Mouse (Mus musculus): Measurements from ENCODE around the gene Hc. TPM values are rescaled to one million over a fixed set of nuclear protein-coding genes. Genes with fewer than 3 reads are reported as not detected.

Hc gene
- polyA plus RNA-seq, 1 experiment from 2014 or later = 0.19 TPM

DNA sequence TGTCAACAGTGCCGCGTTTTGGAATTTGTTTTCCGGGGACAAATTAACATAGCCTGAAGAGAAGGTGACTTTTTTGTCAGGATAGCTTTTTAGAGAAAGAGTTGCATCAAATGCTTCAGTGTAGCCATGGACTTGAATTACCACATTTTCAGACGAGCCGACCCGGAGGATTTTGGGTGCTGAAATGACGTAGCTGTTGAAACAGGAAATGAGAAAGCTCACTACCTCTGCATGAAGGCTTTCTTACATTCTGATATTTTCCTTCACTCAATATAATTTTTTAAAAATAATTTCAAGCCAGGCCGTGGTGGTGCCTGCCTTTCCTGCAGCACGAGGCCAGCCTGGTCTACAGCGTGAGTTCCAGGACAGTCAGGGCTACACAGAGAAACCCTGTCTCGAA lies 4.0 kb downstream of the Hc start:
- H3K36me3 ChIP-seq = no peaks in the 10 kb centered on the region
- 79% methylated on average over 11 of the region's 11 CpGs for WGBS
- H3K4me3 ChIP-seq = no peak overlapping the region
- no peak overlapping the region for H3K27ac ChIP-seq (replicated peaks)
- H3K9me3 ChIP-seq = no peaks in the 10 kb centered on the region
- H3K27me3 ChIP-seq (replicated peaks) = no peaks in the 10 kb centered on the region; the same call in 1 of the 2 replicates
- no peak overlapping the region for H3K4me2 ChIP-seq
- H3K9ac ChIP-seq = no peak overlapping the region
- no peaks in the 10 kb centered on the region for H3K4me1 ChIP-seq
- no peak for ATAC-seq (ENCODE audit: extremely low read depth, insufficient number of reproducible peaks, low FRiP score, low TSS enrichment)

DNA sequence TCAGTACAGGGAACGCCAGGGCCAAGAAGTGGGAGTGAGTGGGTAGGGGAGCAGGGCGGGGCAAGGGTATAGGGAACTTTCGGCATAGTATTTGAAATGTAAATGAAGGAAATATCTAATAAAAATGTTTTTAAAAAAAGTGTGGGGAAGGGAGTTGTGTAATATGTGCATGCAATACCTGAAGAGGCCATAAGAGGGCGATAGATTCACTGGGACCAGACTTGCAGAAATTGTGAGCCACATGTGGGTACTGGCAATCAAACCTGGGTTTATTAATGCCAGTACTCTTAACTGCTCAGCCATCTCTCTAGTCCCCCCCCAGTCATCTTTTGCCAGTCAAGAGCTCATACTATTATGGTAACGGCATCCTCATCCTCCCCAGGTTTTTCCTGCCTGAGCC lies 12.4 kb downstream of the Hc start:
- ATAC-seq (ENCODE audit: extremely low read depth, insufficient number of reproducible peaks, low FRiP score, low TSS enrichment) = no peak
- Histone ChIP-seq H3K27ac (replicated peaks) (no peak overlapping the region), H3K4me3 (no peak overlapping the region), H3K36me3 (no peaks in the 10 kb centered on the region), H3K4me2 (no peak overlapping the region), H3K4me1 (no peaks in the 10 kb centered on the region), H3K27me3 (replicated peaks) (peaks cover 4% of the 10 kb centered on the region; the same call in 1 of the 2 replicates), H3K9me3 (no peaks in the 10 kb centered on the region), H3K9ac (no peak overlapping the region)
- 35% methylated on average over 5 of the region's 5 CpGs for WGBS

DNA sequence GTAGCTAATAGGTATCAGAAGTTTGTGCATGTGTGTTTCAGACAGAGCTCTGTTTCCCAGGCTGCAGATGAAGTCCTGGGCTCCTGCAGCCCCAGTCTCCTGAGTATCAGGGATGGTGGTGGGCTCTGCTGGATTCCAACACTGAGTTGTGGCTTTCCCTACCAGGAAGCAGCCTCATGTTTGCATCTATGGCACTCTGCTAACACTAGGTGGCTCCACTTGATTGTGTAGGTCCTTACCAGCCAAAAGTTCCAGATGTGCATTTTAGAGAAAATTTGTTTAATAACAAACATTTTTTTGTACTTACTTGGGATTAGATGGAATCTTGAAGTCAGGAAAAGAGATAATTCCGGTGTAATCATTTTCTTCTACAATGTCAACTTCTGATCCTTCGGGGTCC lies 16.3 kb downstream of the Hc start:
- Histone ChIP-seq H3K27me3 (replicated peaks) (peaks cover 6% of the 10 kb centered on the region; the same call in 1 of the 2 replicates), H3K27ac (replicated peaks) (no peak overlapping the region), H3K9ac (no peak overlapping the region), H3K9me3 (peaks cover 9% of the 10 kb centered on the region; the same call in 1 of the 2 replicates), H3K4me1 (no peaks in the 10 kb centered on the region), H3K4me3 (no peak overlapping the region), H3K36me3 (no peaks in the 10 kb centered on the region), H3K4me2 (no peak overlapping the region)
- 66% methylated on average over 2 of the region's 2 CpGs for WGBS
- ATAC-seq (ENCODE audit: extremely low read depth, insufficient number of reproducible peaks, low FRiP score, low TSS enrichment) = no peak

DNA sequence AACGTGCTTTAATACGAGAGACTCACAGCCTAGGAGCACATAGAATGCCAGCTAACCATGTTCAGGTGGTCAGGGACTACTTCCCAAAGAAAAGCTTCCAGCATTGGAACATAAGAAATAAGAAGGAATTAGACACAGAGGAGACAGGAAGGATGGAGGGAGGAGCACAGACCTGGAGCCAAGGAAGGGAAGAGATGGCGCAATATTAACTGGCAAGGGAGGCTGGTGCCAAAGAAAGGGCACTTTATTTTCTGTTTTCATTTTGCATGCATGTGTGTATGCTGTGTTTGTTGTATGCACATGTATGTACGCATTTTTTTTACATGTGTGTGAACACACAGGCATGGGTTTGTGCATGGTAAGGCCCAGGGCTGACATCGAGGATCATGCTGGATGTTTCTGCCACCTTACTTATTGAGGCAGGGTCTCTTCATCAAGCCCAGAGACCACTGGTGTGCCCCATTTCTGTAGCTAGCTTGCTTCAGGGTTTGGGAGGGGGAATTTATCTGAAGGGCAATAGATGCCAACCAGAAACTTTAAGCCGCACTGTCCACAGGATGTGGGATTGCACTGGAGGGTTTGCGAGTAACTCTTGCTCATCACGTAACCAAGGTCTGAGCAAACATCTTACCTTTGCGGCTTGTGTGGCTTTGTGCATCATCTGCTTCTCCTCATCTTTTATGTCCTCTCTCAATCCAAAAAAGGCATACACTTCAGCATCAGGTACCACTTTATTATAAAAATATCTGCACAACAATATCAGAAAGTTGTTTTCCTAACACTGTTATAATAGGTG lies 22.5 kb downstream of the Hc start:
- Histone ChIP-seq H3K36me3 (no peaks in the 10 kb centered on the region), H3K27me3 (replicated peaks) (peaks cover 2% of the 10 kb centered on the region; the same call in 1 of the 2 replicates), H3K4me3 (no peak overlapping the region), H3K9ac (no peak overlapping the region), H3K4me1 (no peaks in the 10 kb centered on the region), H3K4me2 (no peak overlapping the region), H3K9me3 (peaks cover 9% of the 10 kb centered on the region; the same call in 1 of the 2 replicates), H3K27ac (replicated peaks) (no peak overlapping the region)
- no peak for ATAC-seq (ENCODE audit: extremely low read depth, insufficient number of reproducible peaks, low FRiP score, low TSS enrichment)
- WGBS = 84% methylated on average over 9 of the region's 9 CpGs

DNA sequence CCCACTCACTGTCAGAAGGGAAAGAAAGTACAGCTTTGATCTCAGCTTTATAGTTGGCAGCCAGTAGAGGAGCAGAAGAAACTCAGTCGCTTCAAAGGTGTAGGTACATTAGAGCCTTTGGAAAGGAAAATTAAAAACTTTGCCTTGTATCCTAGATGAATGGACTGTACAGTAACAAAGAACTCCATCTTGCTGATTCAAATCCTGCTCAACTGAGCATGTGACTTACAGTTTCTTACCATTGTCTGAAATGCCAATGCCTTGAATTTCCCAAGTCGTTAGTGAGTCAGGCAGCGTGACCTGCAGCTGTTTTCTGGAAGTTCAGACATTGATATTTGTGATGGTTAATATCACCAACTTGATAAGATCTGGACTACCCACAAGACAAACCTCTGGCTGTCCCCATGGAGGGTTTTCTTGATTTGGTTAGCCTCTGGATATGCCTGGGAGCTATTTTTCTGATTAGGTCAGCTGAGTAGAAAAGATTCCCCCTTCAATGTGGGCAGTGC lies 36.5 kb downstream of the Hc start:
- H3K27ac ChIP-seq (replicated peaks) = no peak overlapping the region
- no peaks in the 10 kb centered on the region for H3K36me3 ChIP-seq
- no peak overlapping the region for H3K9ac ChIP-seq
- no peak for ATAC-seq (ENCODE audit: extremely low read depth, insufficient number of reproducible peaks, low FRiP score, low TSS enrichment)
- H3K4me3 ChIP-seq = no peak overlapping the region
- H3K9me3 ChIP-seq = no peaks in the 10 kb centered on the region
- 80% methylated on average over 3 of the region's 3 CpGs for WGBS
- no peak overlapping the region for H3K4me2 ChIP-seq
- no peaks in the 10 kb centered on the region for H3K27me3 ChIP-seq (replicated peaks)
- H3K4me1 ChIP-seq = no peaks in the 10 kb centered on the region

DNA sequence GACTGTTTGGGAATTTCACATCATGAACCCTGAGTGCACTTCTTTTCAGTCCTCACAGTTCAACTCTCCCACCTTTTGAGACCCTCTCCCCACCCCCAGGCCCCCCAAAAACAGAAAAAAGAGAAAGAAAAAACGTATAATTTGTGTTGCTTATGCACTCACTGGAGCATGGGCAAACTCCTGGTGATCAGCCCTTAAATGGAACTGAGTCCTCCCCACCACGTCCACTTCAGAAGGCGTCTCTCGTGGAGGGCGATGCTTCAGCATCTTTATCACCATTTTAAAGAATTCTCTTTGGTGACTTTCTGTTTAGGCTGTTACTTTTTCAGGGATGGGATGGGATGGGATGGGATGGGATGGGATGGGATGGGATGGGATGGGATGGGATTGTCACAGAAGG lies 39.4 kb downstream of the Hc start:
- 72% methylated on average over 5 of the region's 5 CpGs for WGBS
- H3K4me1 ChIP-seq = no peaks in the 10 kb centered on the region
- no peak overlapping the region for H3K27ac ChIP-seq (replicated peaks)
- no peak for ATAC-seq (ENCODE audit: extremely low read depth, insufficient number of reproducible peaks, low FRiP score, low TSS enrichment)
- no peak overlapping the region for H3K4me2 ChIP-seq
- H3K36me3 ChIP-seq = no peaks in the 10 kb centered on the region
- H3K9ac ChIP-seq = no peak overlapping the region
- no peak overlapping the region for H3K4me3 ChIP-seq
- no peaks in the 10 kb centered on the region for H3K9me3 ChIP-seq
- H3K27me3 ChIP-seq (replicated peaks) = no peaks in the 10 kb centered on the region

DNA sequence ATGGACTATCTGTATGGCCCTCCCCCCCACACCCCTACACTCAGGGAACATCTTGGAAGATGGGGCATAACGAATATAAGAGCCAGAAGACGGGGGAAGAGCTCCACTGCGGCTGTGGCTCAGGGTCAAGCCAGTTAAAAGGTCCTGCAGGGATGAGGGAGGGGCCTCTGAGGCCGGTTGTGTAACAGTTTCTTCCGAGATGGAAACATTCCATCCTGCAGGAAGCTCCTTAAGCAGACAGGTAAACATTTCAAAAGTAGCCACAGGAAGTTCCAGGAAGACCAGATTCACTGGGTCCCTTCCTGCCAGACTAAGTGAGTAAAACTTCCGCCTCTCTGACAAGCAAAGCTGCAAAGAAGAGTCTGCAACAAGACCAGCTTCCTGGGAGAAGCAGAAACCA lies 45.4 kb downstream of the Hc start:
- H3K4me3 ChIP-seq = no peak overlapping the region
- no peaks in the 10 kb centered on the region for H3K9me3 ChIP-seq
- no peak overlapping the region for H3K9ac ChIP-seq
- no peaks in the 10 kb centered on the region for H3K27me3 ChIP-seq (replicated peaks)
- H3K36me3 ChIP-seq = no peaks in the 10 kb centered on the region
- no peak overlapping the region for H3K4me2 ChIP-seq
- 20% methylated on average over 6 of the region's 6 CpGs for WGBS
- H3K27ac ChIP-seq (replicated peaks) = no peak overlapping the region
- no peaks in the 10 kb centered on the region for H3K4me1 ChIP-seq
- no peak for ATAC-seq (ENCODE audit: extremely low read depth, insufficient number of reproducible peaks, low FRiP score, low TSS enrichment)

DNA sequence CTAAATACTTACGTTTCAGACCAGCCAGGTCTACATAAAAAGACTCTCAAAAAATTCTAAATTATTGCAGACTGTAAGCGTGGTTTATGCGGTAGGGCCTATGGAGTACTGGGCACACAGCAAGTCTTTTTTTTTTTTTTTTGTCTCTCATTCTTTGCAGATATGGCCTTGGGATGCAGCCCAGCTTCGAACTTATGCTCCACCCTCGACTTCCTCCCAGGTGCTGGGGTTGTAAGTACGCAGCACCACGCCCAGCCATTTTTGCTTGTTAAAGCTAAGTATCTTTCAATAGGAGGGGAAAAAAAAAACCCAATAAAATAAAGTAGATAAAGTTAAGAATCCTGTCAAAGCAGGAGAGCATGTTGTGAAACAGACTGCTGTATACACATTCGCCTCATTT lies 49.6 kb downstream of the Hc start:
- 0 out of 2 replicates have a peak, but pooled peaks cover 3% of the 10 kb centered on the region for H3K27me3 ChIP-seq (replicated peaks)
- no peak for ATAC-seq (ENCODE audit: extremely low read depth, insufficient number of reproducible peaks, low FRiP score, low TSS enrichment)
- H3K4me3 ChIP-seq = no peak overlapping the region
- whole genome bisulfite sequencing = 82% methylated on average over 8 of the region's 8 CpGs
- no peak overlapping the region for H3K9ac ChIP-seq
- H3K27ac ChIP-seq (replicated peaks) = no peak overlapping the region
- no peak overlapping the region for H3K4me2 ChIP-seq
- H3K4me1 ChIP-seq = no peaks in the 10 kb centered on the region
- H3K9me3 ChIP-seq = no peaks in the 10 kb centered on the region
- H3K36me3 ChIP-seq = no peaks in the 10 kb centered on the region

DNA sequence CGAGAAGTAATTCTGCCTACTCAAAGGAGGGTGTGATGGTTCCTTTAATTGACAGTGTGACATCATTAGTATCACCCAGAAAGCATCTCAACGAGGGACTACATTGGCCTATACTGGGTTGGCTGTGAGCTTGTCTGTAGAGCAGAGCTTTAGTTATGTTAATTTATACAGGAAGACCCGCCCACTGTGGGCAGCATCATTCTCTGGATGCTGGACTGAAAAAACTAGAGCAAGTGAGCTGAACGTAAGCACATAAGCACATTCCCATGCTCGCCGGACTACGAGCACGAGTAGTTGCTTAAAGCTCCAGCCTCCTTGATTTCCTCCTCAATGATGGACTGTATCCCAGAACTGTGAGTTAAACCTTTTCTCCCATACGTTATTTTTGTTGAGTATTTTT lies 62.3 kb downstream of the Hc start:
- H3K27ac ChIP-seq (replicated peaks) = no peak overlapping the region

DNA sequence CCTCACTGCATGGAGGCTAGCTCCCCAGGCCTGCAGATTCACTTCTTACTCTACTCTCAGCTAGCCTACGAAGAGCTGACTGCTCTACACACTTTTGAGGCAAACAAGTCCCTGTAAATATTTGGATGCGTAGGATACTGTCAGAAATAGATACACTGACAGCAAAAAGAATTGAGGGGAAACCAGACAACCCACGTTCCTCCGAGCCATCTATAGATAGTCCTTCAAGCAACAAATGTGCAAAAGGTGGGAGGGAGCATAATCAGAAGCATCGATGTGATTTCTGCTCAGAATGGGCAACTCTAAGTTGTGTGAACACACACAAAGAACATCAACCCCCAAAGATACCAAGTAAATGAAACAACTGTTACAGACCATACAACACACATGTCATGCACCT lies 64.7 kb downstream of the Hc start:
- no peak for ATAC-seq (ENCODE audit: extremely low read depth, insufficient number of reproducible peaks, low FRiP score, low TSS enrichment)
- no peaks in the 10 kb centered on the region for H3K4me1 ChIP-seq
- H3K27ac ChIP-seq (replicated peaks) = no peak overlapping the region
- H3K4me2 ChIP-seq = no peak overlapping the region
- H3K36me3 ChIP-seq = no peaks in the 10 kb centered on the region
- WGBS = 71% methylated on average over 5 of the region's 5 CpGs
- H3K27me3 ChIP-seq (replicated peaks) = peaks cover 39% of the 10 kb centered on the region
- no peak overlapping the region for H3K4me3 ChIP-seq
- no peak overlapping the region for H3K9ac ChIP-seq
- no peaks in the 10 kb centered on the region for H3K9me3 ChIP-seq

More for the DNA sequence above, 62.3 kb downstream of the Hc start:
- 0 out of 2 replicates have a peak, but pooled peaks cover 20% of the 10 kb centered on the region for H3K27me3 ChIP-seq (replicated peaks)
- no peaks in the 10 kb centered on the region for H3K36me3 ChIP-seq
- no peak for ATAC-seq (ENCODE audit: extremely low read depth, insufficient number of reproducible peaks, low FRiP score, low TSS enrichment)
- H3K9ac ChIP-seq = no peak overlapping the region
- H3K9me3 ChIP-seq = no peaks in the 10 kb centered on the region
- H3K4me1 ChIP-seq = no peaks in the 10 kb centered on the region
- no peak overlapping the region for H3K4me2 ChIP-seq
- no peak overlapping the region for H3K4me3 ChIP-seq
- 79% methylated on average over 9 of the region's 9 CpGs for WGBS

DNA sequence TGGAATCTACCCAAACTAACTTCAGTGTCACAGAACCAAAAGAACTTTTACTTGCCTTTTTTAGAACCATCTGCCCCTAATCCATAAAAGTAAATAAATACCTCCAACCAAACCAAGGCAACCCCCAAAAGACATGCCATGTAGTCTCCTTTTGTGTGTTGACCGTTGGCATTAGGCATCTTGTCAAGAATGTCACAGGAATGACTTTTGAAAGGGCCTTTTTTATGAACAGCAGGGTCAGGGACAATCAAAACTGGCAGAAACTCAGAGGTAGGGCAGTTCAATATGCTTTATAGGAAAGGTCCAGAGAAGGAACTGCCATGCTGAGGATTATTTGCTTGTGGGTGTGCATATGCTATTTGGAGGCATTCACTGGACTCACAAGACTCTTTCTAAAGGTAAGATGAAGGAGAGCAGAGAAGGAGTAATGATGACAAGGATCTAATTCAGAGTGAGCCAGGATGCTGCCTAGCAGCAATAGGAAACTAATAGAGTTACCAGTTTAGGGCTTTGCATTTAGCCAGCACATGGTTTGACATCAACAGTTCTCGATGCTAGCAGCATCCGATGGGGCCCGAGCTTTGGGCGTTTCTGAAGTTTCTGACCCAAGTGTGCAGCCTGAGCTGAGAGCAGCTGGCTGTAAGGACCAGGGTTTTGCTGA lies 67.4 kb downstream of the Hc start:
- no peak overlapping the region for H3K27ac ChIP-seq (replicated peaks)
- H3K4me1 ChIP-seq = no peaks in the 10 kb centered on the region
- H3K36me3 ChIP-seq = no peaks in the 10 kb centered on the region
- no peaks in the 10 kb centered on the region for H3K9me3 ChIP-seq
- peaks cover 48% of the 10 kb centered on the region for H3K27me3 ChIP-seq (replicated peaks)
- 78% methylated on average over 5 of the region's 5 CpGs for WGBS
- no peak overlapping the region for H3K4me2 ChIP-seq
- H3K4me3 ChIP-seq = no peak overlapping the region
- no peak overlapping the region for H3K9ac ChIP-seq
- no peak for ATAC-seq (ENCODE audit: extremely low read depth, insufficient number of reproducible peaks, low FRiP score, low TSS enrichment)

All from heart, embryonic 13.5 days (tissue).